Mouse (Mus musculus) embryonic fibroblast, embryonic 13.5 days (primary cell): ENCODE measurements at regions not wholly inside any gene's neighbourhood (a gene's known extent, or its start where the extent isn't known, plus 50 kb on each side); places are given as distances from the start of the nearest gene placed in this dataset.

Experiments used
- CTCF ChIP-seq: IDR thresholded peaks from 2 replicates; pipeline ENCODE4 v1.5.1; 2011; ENCODE audit warnings: mild to moderate bottlenecking, control low read depth, low read length, moderate library complexity, borderline replicate concordance; ENCODE audit not compliant: insufficient read depth
- POLR2A ChIP-seq: IDR thresholded peaks from 2 replicates; pipeline ENCODE4 v1.6.1; 2011; ENCODE audit warnings: low read depth, mild to moderate bottlenecking, control low read depth, low read length, moderate library complexity

- TF ChIP-seq CTCF (no peak), POLR2A (no peak)
Measured at GRCm38 (mm10) chr1:45745136-45745535, 49.8 kb upstream of the Wdr75 start.
